Mouse (Mus musculus): ENCODE measurements around the gene Aplf. TPM values are rescaled to one million over a fixed set of nuclear protein-coding genes. Genes with fewer than 3 reads are reported as not detected.
"Not testable (repeated sequence)": the region's sequence is repeated elsewhere in the genome, so short reads cannot be mapped to it uniquely, and the experiment has no call there.

Aplf gene
- polyA plus RNA-seq, 1 experiment from 2014 or later, result 14.7 TPM

DNA sequence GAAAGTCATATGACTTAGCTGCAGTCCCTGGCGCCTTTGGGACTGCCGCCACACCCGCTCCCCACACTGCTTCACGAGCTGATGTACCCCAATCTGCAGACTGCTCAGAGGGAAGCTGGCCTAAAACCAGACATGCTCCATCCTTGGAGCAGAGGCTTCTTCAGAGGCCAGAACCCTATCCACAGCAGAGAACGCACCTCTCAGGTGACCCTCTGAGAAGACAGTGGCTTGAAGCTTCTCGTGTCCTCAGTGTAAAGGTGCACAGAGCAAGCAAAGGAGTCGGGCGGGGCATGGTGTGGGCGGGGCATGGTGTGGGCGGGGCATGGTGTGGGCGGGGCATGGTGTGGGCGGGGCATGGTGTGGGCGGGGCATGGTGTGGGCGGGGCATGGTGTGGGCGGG lies 43.1 kb downstream of the Aplf start:
- 75% methylated on average over 15 of the region's 15 CpGs for WGBS
- H3K9me3 ChIP-seq (replicated peaks); ATAC-seq (ENCODE audit: insufficient number of reproducible peaks, low FRiP score, low TSS enrichment, low read depth); H3K27ac ChIP-seq (replicated peaks); H3K36me3 ChIP-seq; H3K4me1 ChIP-seq; H3K4me3 ChIP-seq (replicated peaks); H3K27me3 ChIP-seq; H3K4me2 ChIP-seq (replicated peaks); H3K9ac ChIP-seq: not testable (repeated sequence)

DNA sequence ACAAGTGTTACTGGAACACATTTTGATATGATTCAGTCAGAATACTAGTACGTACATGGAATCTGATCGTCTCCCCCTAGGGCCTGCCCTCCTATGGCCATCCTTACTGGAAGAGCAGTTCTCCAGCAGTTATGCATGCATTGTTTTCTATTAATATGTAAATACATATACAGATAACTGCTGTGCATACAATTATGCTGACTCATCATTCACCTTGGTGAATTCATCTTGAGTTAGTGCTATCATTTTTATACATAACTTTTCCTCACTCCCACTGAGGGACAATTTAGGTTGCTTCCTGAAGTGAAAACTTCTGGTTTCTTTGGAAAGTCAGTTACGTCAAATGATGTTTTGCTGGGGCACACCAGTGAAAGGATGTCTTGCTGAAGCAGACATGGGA lies 48.8 kb downstream of the Aplf start:
- WGBS, result 91% methylated on average over 3 of the region's 3 CpGs
- H3K4me2 ChIP-seq (replicated peaks), result no peak overlapping the region
- H3K36me3 ChIP-seq, result no peaks in the 10 kb centered on the region
- H3K9ac ChIP-seq, result no peak overlapping the region
- peaks cover 5% of the 10 kb centered on the region for H3K4me1 ChIP-seq
- H3K27ac ChIP-seq (replicated peaks), result no peak overlapping the region
- ATAC-seq (ENCODE audit: insufficient number of reproducible peaks, low FRiP score, low TSS enrichment, low read depth), result no peak
- no peaks in the 10 kb centered on the region for H3K9me3 ChIP-seq (replicated peaks)
- H3K4me3 ChIP-seq (replicated peaks), result no peak overlapping the region
- H3K27me3 ChIP-seq, result no peaks in the 10 kb centered on the region

DNA sequence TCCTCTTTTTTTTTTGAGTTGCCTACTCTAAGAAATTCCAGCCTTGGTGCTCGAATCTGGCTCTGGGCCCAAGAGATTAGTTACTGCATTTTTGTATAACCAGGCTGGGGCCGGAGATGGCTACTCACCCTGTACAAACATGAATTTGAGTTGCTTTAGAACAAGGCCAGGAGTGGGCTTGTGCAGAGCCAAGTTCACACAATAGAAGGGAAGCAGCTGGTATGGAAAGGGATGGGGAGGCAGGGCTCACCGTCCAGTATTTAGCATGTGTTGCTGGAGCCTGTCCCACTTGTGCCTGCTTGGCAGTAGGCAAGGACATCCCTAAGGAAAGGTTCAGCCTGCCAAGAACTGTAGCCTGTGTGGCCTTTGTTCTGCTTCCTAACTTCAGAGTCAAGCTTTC lies 50.7 kb downstream of the Aplf start:
- no peaks in the 10 kb centered on the region for H3K36me3 ChIP-seq
- WGBS, result 44% methylated on average over 3 of the region's 3 CpGs
- no peaks in the 10 kb centered on the region for H3K9me3 ChIP-seq (replicated peaks)
- no peak overlapping the region for H3K9ac ChIP-seq
- peak overlapping the region; percentile 51; the same call in 1 of the 2 replicates for H3K27ac ChIP-seq (replicated peaks)
- peaks cover 5% of the 10 kb centered on the region for H3K4me1 ChIP-seq
- H3K4me3 ChIP-seq (replicated peaks), result no peak overlapping the region
- H3K4me2 ChIP-seq (replicated peaks), result no peak overlapping the region
- 0 out of 2 replicates have a peak, but pooled peaks have one; percentile 43 for ATAC-seq (ENCODE audit: insufficient number of reproducible peaks, low FRiP score, low TSS enrichment, low read depth)
- H3K27me3 ChIP-seq, result no peaks in the 10 kb centered on the region

DNA sequence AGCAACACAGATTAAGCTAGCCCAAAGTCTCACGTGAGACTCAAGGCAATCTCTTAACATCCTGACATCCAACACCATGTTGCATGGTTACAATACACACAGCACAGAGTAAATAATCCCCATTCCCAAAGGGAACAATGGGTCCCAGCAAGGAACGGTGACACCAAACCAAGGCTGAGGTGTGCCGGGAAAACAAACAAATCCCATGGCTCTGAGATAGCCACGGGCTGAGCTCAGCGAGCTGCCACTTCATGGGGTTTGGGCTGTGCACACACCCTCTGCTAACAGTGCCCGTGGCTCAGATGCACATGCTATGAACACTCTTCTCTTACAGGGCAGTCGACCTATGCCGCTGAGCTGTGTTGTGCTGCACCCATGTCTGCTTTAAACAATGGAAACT lies 54.0 kb downstream of the Aplf start:
- Histone ChIP-seq H3K27ac (replicated peaks) (no peak overlapping the region), H3K9ac (no peak overlapping the region), H3K27me3 (no peaks in the 10 kb centered on the region), H3K4me3 (replicated peaks) (no peak overlapping the region), H3K9me3 (replicated peaks) (no peaks in the 10 kb centered on the region), H3K4me1 (peaks cover 5% of the 10 kb centered on the region), H3K4me2 (replicated peaks) (no peak overlapping the region), H3K36me3 (no peaks in the 10 kb centered on the region)
- no peak for ATAC-seq (ENCODE audit: insufficient number of reproducible peaks, low FRiP score, low TSS enrichment, low read depth)
- WGBS, result 72% methylated on average over 8 of the region's 8 CpGs

DNA sequence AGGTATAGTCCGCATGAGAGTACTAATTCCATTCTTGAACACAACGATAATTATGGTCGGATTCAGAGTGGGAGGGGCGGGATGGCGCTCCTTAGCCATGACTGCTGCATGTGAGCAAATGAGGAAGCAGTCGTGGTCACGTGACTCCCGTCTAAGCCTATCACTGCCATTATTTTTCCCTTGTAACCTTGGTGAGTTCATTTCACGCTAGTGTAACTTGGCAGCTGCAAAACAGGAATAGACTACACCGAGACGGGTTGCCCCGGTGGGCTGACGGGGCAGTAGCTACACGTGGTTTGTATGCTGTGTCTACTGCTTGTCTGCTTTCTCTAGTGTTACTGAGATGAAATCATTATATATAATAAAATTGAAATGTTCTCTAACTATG lies 56.3 kb downstream of the Aplf start:
- WGBS, result 80% methylated on average over 14 of the region's 14 CpGs
- Histone ChIP-seq H3K4me3 (replicated peaks) (no peak overlapping the region), H3K4me1 (no peaks in the 10 kb centered on the region), H3K36me3 (no peaks in the 10 kb centered on the region), H3K9me3 (replicated peaks) (no peaks in the 10 kb centered on the region), H3K9ac (no peak overlapping the region), H3K4me2 (replicated peaks) (no peak overlapping the region), H3K27ac (replicated peaks) (no peak overlapping the region), H3K27me3 (no peaks in the 10 kb centered on the region)
- no peak for ATAC-seq (ENCODE audit: insufficient number of reproducible peaks, low FRiP score, low TSS enrichment, low read depth)

DNA sequence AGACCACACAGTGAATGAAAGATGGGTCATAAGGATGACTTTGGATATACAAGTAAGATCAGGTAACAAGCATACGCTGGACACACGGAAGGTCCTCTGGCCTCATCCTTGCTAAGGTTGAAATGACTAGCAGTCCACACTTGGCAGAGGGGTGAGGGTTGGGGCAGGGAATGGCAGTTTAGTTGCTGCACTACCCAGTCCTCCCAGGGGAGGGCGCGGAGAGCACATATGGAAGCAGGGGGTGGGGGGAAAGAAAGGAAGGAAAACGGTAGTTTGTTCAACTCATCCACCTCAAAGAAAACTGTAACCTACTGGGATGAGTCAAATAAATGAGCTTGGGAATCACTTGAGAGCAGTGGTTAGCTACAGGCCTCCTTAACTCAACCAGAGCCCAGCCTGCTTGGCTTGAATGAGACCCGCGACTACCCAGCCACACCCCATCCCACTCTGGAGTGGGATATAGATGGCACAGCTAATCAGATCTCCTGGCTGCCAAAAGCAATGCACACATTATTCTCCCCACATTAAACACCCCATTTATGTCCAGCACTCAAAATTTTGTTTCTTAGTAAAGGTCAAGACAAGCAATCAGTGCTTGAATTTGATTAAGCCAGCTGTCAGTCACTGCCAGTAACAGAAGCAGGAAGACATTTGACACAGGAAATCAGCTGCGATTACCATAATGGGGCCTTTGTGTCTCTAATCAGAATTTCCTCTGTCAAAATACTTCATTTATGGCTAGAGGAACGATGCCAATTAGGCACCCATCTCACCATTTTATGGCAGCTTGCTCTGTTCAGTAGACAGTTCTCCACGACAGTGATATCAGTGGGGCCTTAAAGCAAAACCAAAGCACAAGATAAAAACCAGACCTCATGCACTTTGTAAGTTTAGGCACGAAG lies 56.9 kb downstream of the Aplf start:
- no peaks in the 10 kb centered on the region for H3K27me3 ChIP-seq
- no peaks in the 10 kb centered on the region for H3K36me3 ChIP-seq
- H3K9me3 ChIP-seq (replicated peaks), result no peaks in the 10 kb centered on the region
- no peak overlapping the region for H3K4me2 ChIP-seq (replicated peaks)
- H3K4me3 ChIP-seq (replicated peaks), result no peak overlapping the region
- ATAC-seq (ENCODE audit: insufficient number of reproducible peaks, low FRiP score, low TSS enrichment, low read depth), result no peak
- H3K27ac ChIP-seq (replicated peaks), result no peak overlapping the region
- no peak overlapping the region for H3K9ac ChIP-seq
- H3K4me1 ChIP-seq, result no peaks in the 10 kb centered on the region
- WGBS, result 47% methylated on average over 11 of the region's 11 CpGs

DNA sequence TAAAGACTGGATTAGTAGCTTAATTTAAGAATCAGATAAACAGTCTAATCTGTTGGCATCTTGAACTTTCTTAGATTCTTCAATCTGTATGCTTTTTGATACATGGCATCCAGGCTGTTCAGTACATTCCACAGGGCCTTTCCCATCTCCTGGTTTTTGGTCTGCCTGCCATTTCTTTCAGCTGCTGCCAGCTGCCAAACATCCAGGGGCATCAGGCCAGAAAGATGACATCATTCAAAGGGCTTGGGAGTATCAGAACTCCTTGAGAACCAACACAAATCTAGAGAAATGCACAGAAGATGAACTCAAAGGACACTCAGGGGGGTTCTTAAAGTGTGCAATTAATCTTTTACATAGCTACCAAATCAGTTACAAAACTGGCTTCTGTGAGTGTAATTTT lies 72.2 kb downstream of the Aplf start:
- H3K4me3 ChIP-seq (replicated peaks), result no peak overlapping the region
- H3K4me2 ChIP-seq (replicated peaks), result no peak overlapping the region

DNA sequence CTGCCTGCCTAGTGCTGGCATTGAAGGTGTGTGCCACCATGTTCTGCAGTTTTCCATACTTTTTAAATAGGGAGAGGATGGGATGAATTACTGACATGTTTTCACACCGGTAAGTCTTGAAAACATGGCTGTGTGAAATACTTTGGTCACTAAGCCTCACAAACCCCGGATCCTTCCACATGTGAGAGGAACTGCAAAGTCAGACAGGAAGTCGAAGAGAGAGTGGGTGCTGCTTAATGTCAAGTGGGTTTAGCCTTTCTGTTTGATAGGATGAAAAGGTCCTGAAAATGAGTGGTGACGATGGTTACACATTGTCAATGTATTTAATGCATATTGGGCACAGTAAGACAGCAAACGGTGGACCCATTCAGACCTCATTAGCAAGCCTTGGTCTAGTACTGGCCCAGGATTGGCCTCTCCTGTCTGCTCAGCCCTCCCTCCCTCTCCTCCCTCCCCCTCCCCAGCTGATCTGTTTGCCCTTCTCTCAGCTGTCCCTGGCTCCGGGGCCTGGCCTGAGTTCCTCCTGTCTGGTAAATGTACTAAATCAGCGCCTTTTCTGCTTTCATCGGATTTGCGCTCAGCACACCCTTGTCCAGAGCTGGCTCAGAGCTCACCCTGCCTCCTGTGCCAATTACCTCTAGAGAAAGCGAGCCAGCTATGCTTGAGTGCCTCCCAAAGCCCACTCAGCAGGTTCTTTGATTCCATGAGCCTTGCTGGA lies 74.7 kb downstream of the Aplf start:
- Histone ChIP-seq H3K4me1 (0 out of 2 replicates have a peak, but pooled peaks cover 3% of the 10 kb centered on the region), H3K27ac (replicated peaks) (no peak overlapping the region), H3K4me2 (replicated peaks) (no peak overlapping the region), H3K4me3 (replicated peaks) (no peak overlapping the region), H3K9me3 (replicated peaks) (no peaks in the 10 kb centered on the region), H3K9ac (no peak overlapping the region), H3K36me3 (no peaks in the 10 kb centered on the region), H3K27me3 (no peaks in the 10 kb centered on the region)
- 39% methylated on average over 10 of the region's 10 CpGs for WGBS
- no peak for ATAC-seq (ENCODE audit: insufficient number of reproducible peaks, low FRiP score, low TSS enrichment, low read depth)

More for the DNA sequence above, 72.2 kb downstream of the Aplf start:
- Histone ChIP-seq H3K9ac (no peak overlapping the region), H3K4me1 (0 out of 2 replicates have a peak, but pooled peaks cover 3% of the 10 kb centered on the region), H3K36me3 (no peaks in the 10 kb centered on the region), H3K9me3 (replicated peaks) (no peaks in the 10 kb centered on the region), H3K27ac (replicated peaks) (no peak overlapping the region), H3K27me3 (no peaks in the 10 kb centered on the region)
- no peak for ATAC-seq (ENCODE audit: insufficient number of reproducible peaks, low FRiP score, low TSS enrichment, low read depth)

DNA sequence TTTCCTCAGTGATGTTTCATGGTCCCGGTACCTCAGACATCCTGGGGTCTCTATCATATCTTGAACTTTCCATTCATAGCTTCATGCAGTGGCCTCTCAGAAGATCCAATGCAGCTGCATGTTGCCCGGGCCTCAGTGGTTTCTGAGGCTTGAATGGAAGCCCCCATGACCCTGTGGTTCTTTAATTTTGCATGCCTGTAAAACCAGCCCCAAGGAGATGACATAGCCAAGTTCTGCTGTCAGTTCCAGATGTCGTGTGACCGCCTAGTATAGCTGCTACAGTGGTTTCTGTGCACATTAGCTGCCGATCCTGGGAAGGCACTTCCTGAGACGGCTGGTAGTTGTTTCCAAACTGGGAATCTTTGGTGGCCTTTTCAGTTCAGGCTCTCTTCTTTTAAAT lies 77.8 kb downstream of the Aplf start:
- H3K4me3 ChIP-seq (replicated peaks), result no peak overlapping the region
- peaks cover 7% of the 10 kb centered on the region for H3K27me3 ChIP-seq
- no peaks in the 10 kb centered on the region for H3K9me3 ChIP-seq (replicated peaks)
- H3K9ac ChIP-seq, result no peak overlapping the region
- H3K4me1 ChIP-seq, result peaks cover 22% of the 10 kb centered on the region
- no peak overlapping the region for H3K4me2 ChIP-seq (replicated peaks)
- H3K36me3 ChIP-seq, result no peaks in the 10 kb centered on the region
- WGBS, result 50% methylated on average over 6 of the region's 6 CpGs
- ATAC-seq (ENCODE audit: insufficient number of reproducible peaks, low FRiP score, low TSS enrichment, low read depth), result no peak
- H3K27ac ChIP-seq (replicated peaks), result no peak overlapping the region

DNA sequence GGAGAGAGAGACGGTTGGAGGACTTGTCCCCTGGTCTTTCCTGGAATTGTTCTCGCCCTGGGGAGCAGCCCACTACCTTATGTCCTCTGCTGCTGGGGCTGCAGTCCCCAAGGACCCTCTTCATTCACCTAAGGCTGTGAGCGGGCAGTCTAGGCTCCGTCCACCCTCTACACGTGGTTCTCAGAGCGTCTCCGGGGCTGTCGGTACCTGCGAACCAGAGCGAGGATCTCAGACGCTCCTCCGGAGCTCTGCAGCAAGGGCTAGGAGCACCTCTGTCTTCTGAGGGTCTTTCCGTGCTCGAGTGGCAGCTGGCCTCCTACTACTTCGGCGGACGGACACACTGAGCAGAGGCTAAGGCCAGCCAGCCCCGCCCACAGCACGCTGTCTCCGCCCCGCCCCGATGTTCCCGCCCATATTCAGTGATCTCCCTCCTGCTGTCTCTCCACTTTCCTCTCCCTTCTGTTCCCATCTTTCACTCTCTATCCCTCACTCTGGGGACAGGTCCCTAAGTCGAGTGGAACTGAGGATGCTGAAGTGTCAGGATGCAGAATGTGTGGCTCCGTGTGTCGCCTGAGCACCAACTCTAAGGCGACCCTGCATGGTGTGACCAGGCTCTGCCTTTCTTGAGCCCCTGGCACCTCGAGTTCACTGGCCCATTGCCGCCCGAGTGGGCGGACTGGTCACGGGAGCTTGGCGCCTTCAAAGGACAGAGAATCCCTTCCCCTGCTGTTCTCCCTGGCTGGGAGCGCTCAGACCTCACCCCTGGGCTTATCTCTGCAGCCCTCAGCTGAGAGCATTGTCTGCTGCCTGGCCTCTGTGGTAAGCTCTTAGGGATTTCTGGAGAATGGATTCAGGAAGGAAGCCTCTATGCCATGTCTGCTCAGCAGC lies 81.4 kb downstream of the Aplf start, which contains the start of gene Prokr1:
TSS of gene Prokr1 (minus strand) at position 350 of the 888 bp plus-strand sequence.
- under 1% methylated on average over 34 of the region's 34 CpGs for whole genome bisulfite sequencing
- no peaks in the 10 kb centered on the region for H3K36me3 ChIP-seq
- H3K9ac ChIP-seq, result peak within 1 kb of the TSS; percentile 31; the same call in 1 of the 2 replicates
- H3K4me3 ChIP-seq (replicated peaks), result peak within 1 kb of the TSS; percentile 54
- ATAC-seq (ENCODE audit: insufficient number of reproducible peaks, low FRiP score, low TSS enrichment, low read depth), result peak; percentile 83
- H3K4me1 ChIP-seq, result peaks cover 19% of the 10 kb centered on the region
- no peak within 1 kb of the TSS for H3K27ac ChIP-seq (replicated peaks)
- peak within 1 kb of the TSS; percentile 92 for H3K4me2 ChIP-seq (replicated peaks)
- peaks cover 10% of the 10 kb centered on the region for H3K27me3 ChIP-seq
- no peaks in the 10 kb centered on the region for H3K9me3 ChIP-seq (replicated peaks)
